Mouse (Mus musculus): ENCODE results near the gene Gm4881. TPM values are rescaled to one million over a fixed set of nuclear protein-coding genes. Genes with fewer than 3 reads are reported as not detected.

Gm4881 gene
- total RNA-seq, 2 experiments from 2014 or later = not detected

- intact Hi-C loops (cut with DNase I) = loop anchor here (10.0 kb wide), 1 partner anchor 378 kb away; the partner anchor contains the start of gene Zfp428
Measured at GRCm38 (mm10) chr7:24882416-24883199, 61.7 kb downstream of the Gm4881 start.

DNA sequence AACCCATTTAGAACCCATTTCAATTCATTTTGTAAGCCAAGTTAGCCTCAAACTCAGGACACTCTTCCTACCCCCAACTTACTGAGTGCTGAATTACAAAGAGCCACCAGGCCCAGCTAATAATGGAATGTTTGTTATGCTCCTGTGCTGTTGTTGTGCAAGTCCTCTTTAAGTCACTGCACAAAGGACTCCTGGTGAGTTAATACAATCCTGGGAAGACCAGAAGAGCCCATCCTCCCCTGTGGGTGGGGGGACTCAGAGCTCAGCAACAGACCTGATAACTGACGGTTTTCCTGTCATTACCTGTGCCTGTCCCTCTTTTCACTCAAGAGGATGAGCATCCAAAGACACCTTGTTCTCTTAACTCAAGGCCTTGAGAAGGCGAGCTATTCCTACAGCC lies 64.7 kb downstream of the Gm4881 start:
- no peak for DNase-seq
- intact Hi-C loops (cut with DNase I) = loop anchor here (10.0 kb wide), 1 partner anchor 375 kb away; the partner anchor contains the start of gene Zfp428

More at GRCm38 (mm10) chr7:24882416-24883199, 61.7 kb downstream of the Gm4881 start:
- no peak for DNase-seq

- DNase-seq = no peak
- intact Hi-C loops (cut with DNase I) = no loop called here
Measured at GRCm38 (mm10) chr7:24877588-24877987, 66.7 kb downstream of the Gm4881 start.

Small RNA genes within 50 kb of the gene (microRNA-seq; reads per million reads assigned to microRNA genes)
- gene Mir7046 = 0.36 to 0.74 reads per million in 2 experiments
- gene Mir7047 = 0 reads per million in 2 experiments

Other genes with a start within 250 kb of the Gm4881 start
- not detected for gene BC049730, start 235.3 kb downstream of the Gm4881 start, total RNA-seq (2021)
- not detected for gene Gm4763, start 217.6 kb downstream of the Gm4881 start, total RNA-seq (2021)
- gene Cd177, start 184.2 kb downstream of the Gm4881 start, total RNA-seq (2021) = not detected
- not detected for gene Ceacam10, start 167.3 kb downstream of the Gm4881 start, total RNA-seq (2021)
- gene Gm9844, start 82.3 kb downstream of the Gm4881 start, total RNA-seq (2021) = not detected
- not detected for gene Lypd4, start 74.6 kb downstream of the Gm4881 start, total RNA-seq (2021)
- gene Dmrtc2, start 74.4 kb downstream of the Gm4881 start, total RNA-seq (2021) = not detected
- 100 to 1,000 TPM; 283 to 298 TPM for gene Rps19, start 60.1 kb downstream of the Gm4881 start, total RNA-seq (2021)
- under 1 TPM in 1 of 2 experiments, not detected in 1; 0.23 TPM for gene Cd79a, start 47.1 kb downstream of the Gm4881 start, total RNA-seq (2021)
- 10 to 100 TPM; 28.6 to 31.6 TPM for gene Arhgef1, start 41.6 kb downstream of the Gm4881 start, total RNA-seq (2021)
- 100 to 1,000 TPM; 188 to 189 TPM for gene Rabac1, start 28.3 kb upstream of the Gm4881 start, total RNA-seq (2021)
- gene Atp1a3, start 61.5 kb upstream of the Gm4881 start, total RNA-seq (2021) = under 1 TPM; 0.08 to 0.15 TPM
- 1 to 10 TPM; 2.6 to 3.2 TPM for gene Grik5, start 127.9 kb upstream of the Gm4881 start, total RNA-seq (2021)
- 1 to 10 TPM; 6.0 to 8.0 TPM for gene Zfp574, start 128.1 kb upstream of the Gm4881 start, total RNA-seq (2021)
- gene Pou2f2, start 235.2 kb upstream of the Gm4881 start, total RNA-seq (2021) = under 1 TPM; 0.10 to 0.72 TPM